In genomic region chr16:17928087-17928580, GRCm38 (mm10) we compare ENCODE assay signal across 8 mouse cellular contexts. TPM values are rescaled to one million over a fixed set of nuclear protein-coding genes. Genes with fewer than 3 reads are reported as not detected.
A peak's percentile ranks its signal among the peaks of the same experiment; 100 is the strongest.
DNase-seq lines count a peak whose midpoint lies in the region; ATAC-seq and TF ChIP-seq lines count a peak whose summit lies in the region.

Gene Slc25a1, minus strand, starts transcription at chr16:17928219.

- H3K79me2 ChIP-seq in C2C12 (ENCODE audit: control insufficient read depth, insufficient read depth), result no peaks in the 10 kb centered on the region

- under 1% methylated on average over 47 of the region's 47 CpGs for WGBS in heart, embryonic 10.5 days
- under 1% methylated on average over 47 of the region's 47 CpGs for WGBS in limb, embryonic 12.5 days
- WGBS in midbrain, embryonic 13.5 days, result under 1% methylated on average over 47 of the region's 47 CpGs

- no peaks in the 10 kb centered on the region for H3K79me3 ChIP-seq in C2C12 (ENCODE audit: low read depth)

- peaks cover 8% of the 10 kb centered on the region for H3K36me3 ChIP-seq in C2C12 (ENCODE audit: control insufficient read depth, insufficient read depth)
- H3K36me3 ChIP-seq in erythroblast, embryonic 14.5 days (ENCODE audit: control insufficient read depth), result peaks cover 22% of the 10 kb centered on the region
- peaks cover 21% of the 10 kb centered on the region for H3K36me3 ChIP-seq in heart, embryonic 10.5 days
- peaks cover 20% of the 10 kb centered on the region for H3K36me3 ChIP-seq in limb, embryonic 12.5 days
- H3K36me3 ChIP-seq in midbrain, embryonic 13.5 days, result peaks cover 21% of the 10 kb centered on the region

- peak within 1 kb of the TSS; percentile 66 for H3K4me3 ChIP-seq in C2C12 (ENCODE audit: insufficient read depth, poor library complexity, severe bottlenecking)
- H3K4me3 ChIP-seq in brown adipose tissue, adult 24 weeks (ENCODE audit: insufficient read depth, low read depth, low read length), result peak within 1 kb of the TSS; percentile 82
- peak within 1 kb of the TSS; percentile 86 for H3K4me3 ChIP-seq in erythroblast, embryonic 14.5 days (replicated peaks)
- peak within 1 kb of the TSS; percentile 91 for H3K4me3 ChIP-seq in heart, embryonic 10.5 days
- peak within 1 kb of the TSS; percentile 83 for H3K4me3 ChIP-seq in limb, embryonic 12.5 days (replicated peaks)
- H3K4me3 ChIP-seq in midbrain, embryonic 13.5 days (replicated peaks), result peak within 1 kb of the TSS; percentile 66

- H3ac ChIP-seq in C2C12 (ENCODE audit: control insufficient read depth, insufficient read length, low read depth), result peak within 1 kb of the TSS; percentile 59

- peak within 1 kb of the TSS; percentile 83 for H3K9ac ChIP-seq in limb, embryonic 12.5 days (replicated peaks)
- peak within 1 kb of the TSS; percentile 92 for H3K9ac ChIP-seq in midbrain, embryonic 13.5 days (replicated peaks)

- H3K27ac ChIP-seq in brown adipose tissue, adult 24 weeks (replicated peaks; ENCODE audit: low read depth, low read length), result peak within 1 kb of the TSS; percentile 62
- peak within 1 kb of the TSS; percentile 93 for H3K27ac ChIP-seq in heart, embryonic 10.5 days
- H3K27ac ChIP-seq in limb, embryonic 12.5 days, result peak within 1 kb of the TSS; percentile 82
- peak within 1 kb of the TSS; percentile 89 for H3K27ac ChIP-seq in midbrain, embryonic 13.5 days

- peak within 1 kb of the TSS; percentile 93 for H3K4me2 ChIP-seq in limb, embryonic 12.5 days
- H3K4me2 ChIP-seq in midbrain, embryonic 13.5 days (replicated peaks), result peak within 1 kb of the TSS; percentile 88

- no peaks in the 10 kb centered on the region; the same call in 1 of the 2 replicates for H3K4me1 ChIP-seq in brown adipose tissue, adult 24 weeks (ENCODE audit: control insufficient read depth, insufficient read depth, insufficient read length, low read length)
- peaks cover 61% of the 10 kb centered on the region for H3K4me1 ChIP-seq in erythroblast, embryonic 14.5 days (ENCODE audit: control insufficient read depth)
- H3K4me1 ChIP-seq in heart, embryonic 10.5 days, result peaks cover 29% of the 10 kb centered on the region
- H3K4me1 ChIP-seq in limb, embryonic 12.5 days (replicated peaks), result peaks cover 11% of the 10 kb centered on the region
- H3K4me1 ChIP-seq in midbrain, embryonic 13.5 days (replicated peaks), result peaks cover 28% of the 10 kb centered on the region

- peaks cover 14% of the 10 kb centered on the region for H3K27me3 ChIP-seq in C2C12 (ENCODE audit: control insufficient read depth, insufficient read depth, insufficient read length)
- no peaks in the 10 kb centered on the region for H3K27me3 ChIP-seq in erythroblast, embryonic 14.5 days (ENCODE audit: control insufficient read depth)
- peaks cover 5% of the 10 kb centered on the region; the same call in 1 of the 2 replicates for H3K27me3 ChIP-seq in heart, embryonic 10.5 days (ENCODE audit: insufficient read depth, poor library complexity, severe bottlenecking)
- 0 out of 2 replicates have a peak, but pooled peaks cover 5% of the 10 kb centered on the region for H3K27me3 ChIP-seq in limb, embryonic 12.5 days
- no peaks in the 10 kb centered on the region for H3K27me3 ChIP-seq in midbrain, embryonic 13.5 days

- no peaks in the 10 kb centered on the region for H3K9me3 ChIP-seq in erythroblast, embryonic 14.5 days (ENCODE audit: control insufficient read depth, low read length)
- no peaks in the 10 kb centered on the region for H3K9me3 ChIP-seq in heart, embryonic 10.5 days
- H3K9me3 ChIP-seq in limb, embryonic 12.5 days, result no peaks in the 10 kb centered on the region
- no peaks in the 10 kb centered on the region for H3K9me3 ChIP-seq in midbrain, embryonic 13.5 days

- DNase-seq in heart, embryonic 10.5 days (ENCODE audit: low spot score), result peak; percentile 91
- DNase-seq in kidney, adult 9 months, result peak; percentile 83
- peak; percentile 76 to 78 for DNase-seq in spleen, postnatal 10 days (ENCODE audit: low spot score in 2 of 2)

- ATAC-seq in limb, embryonic 12.5 days (ENCODE audit: insufficient number of reproducible peaks, insufficient read depth, low FRiP score, low TSS enrichment, low read depth), result peak; percentile 42
- peak; percentile 78 for ATAC-seq in midbrain, embryonic 13.5 days

- no peak for TF ChIP-seq CTCF in C2C12 (IDR thresholded peaks at IDR 0.05; ENCODE audit: control insufficient read depth, insufficient read depth, insufficient read length)

TF ChIP-seq in C2C12, 6 proteins besides CTCF, POLR2A, EP300 and RAD21:
- TF ChIP-seq MAX (IDR thresholded peaks at IDR 0.05) (peak; percentile 86), USF1 (IDR thresholded peaks at IDR 0.05; ENCODE audit: low read depth) (no peak)

RNA-seq across cellular contexts. Expression of gene Slc25a1, which starts in this region (rescaled TPM):
- 57.3 TPM for polyA plus RNA-seq in C2C12 (2012; fragmentation: generic; extraction: Trizol)
- polyA plus RNA-seq in brown adipose tissue, adult 24 weeks (2012; ENCODE audit: insufficient read depth, insufficient read length, missing spikeins), result 1,001 and 1,166 TPM in 2 replicates
- 5.4 and 5.9 TPM in 2 replicates for polyA plus RNA-seq in erythroblast, embryonic 14.5 days (2012)
- polyA plus RNA-seq in heart, embryonic 10.5 days (2016; fragmentation: Nextera tagmentation; extraction: Ambion mirVana), result 46.6 and 73.7 TPM in 2 replicates
- 79.5 and 83.0 TPM in 2 replicates for polyA plus RNA-seq in limb, embryonic 12.5 days (2016; fragmentation: Nextera tagmentation; extraction: Ambion mirVana)
- 146 and 148 TPM in 2 replicates for polyA plus RNA-seq in midbrain, embryonic 13.5 days (2015; fragmentation: Nextera tagmentation; extraction: Ambion mirVana)

Comparison
In these comparisons a context has a peak if more than half of its experiments do, and no peak if none do; other contexts are left out.
1. Peak in every context shown above with its lines: DNase-seq, ATAC-seq, H3K4me3 ChIP-seq and H3K27ac ChIP-seq.